Mouse (Mus musculus): ENCODE data around the gene Gm281. TPM values are rescaled to one million over a fixed set of nuclear protein-coding genes. Genes with fewer than 3 reads are reported as not detected.
A peak's percentile ranks its signal among the peaks of the same experiment; 100 is the strongest.

Gene Gm281
- polyA plus RNA-seq, 1 experiment from 2014 or later = not detected

DNA sequence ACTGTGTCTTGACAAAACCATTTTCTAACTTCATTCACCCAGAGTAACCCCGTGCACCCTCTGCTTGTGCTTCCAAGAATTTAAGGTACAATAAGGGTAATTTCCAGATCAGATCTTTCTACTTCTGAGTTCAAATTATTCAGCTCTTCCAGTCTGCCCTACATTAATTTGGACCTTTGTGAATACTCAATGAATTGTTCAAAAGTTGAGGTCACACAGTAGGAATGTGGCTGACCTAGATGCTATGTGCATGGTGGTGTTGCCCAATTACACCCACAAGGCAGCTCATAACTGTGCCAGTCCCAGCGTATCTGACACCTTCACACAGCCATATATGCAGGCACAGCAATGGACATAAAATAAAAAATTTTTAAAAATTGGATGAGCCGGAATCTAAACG, 30.4 kb upstream of the Gm281 start:
- H3K36me3 ChIP-seq (ENCODE audit: insufficient read depth, low read length) = peaks cover 21% of the 10 kb centered on the region
- no peak overlapping the region for H3K27ac ChIP-seq (ENCODE audit: low read length)
- H3K4me1 ChIP-seq (ENCODE audit: insufficient read depth, low read length) = no peaks in the 10 kb centered on the region
- H3K4me3 ChIP-seq (ENCODE audit: low read length) = no peak overlapping the region
- no peak overlapping the region for H3K9ac ChIP-seq (replicated peaks; ENCODE audit: low read length)
- no peaks in the 10 kb centered on the region for H3K27me3 ChIP-seq (ENCODE audit: insufficient read depth, low read length)
- WGBS = 96% methylated on average over 4 of the region's 4 CpGs
- no peak overlapping the region for H3K4me2 ChIP-seq (replicated peaks; ENCODE audit: low read depth, low read length)
- H3K9me3 ChIP-seq (ENCODE audit: low read length) = no peaks in the 10 kb centered on the region; the same call in 1 of the 2 replicates
- ATAC-seq (ENCODE audit: low FRiP score, low TSS enrichment) = no peak

DNA sequence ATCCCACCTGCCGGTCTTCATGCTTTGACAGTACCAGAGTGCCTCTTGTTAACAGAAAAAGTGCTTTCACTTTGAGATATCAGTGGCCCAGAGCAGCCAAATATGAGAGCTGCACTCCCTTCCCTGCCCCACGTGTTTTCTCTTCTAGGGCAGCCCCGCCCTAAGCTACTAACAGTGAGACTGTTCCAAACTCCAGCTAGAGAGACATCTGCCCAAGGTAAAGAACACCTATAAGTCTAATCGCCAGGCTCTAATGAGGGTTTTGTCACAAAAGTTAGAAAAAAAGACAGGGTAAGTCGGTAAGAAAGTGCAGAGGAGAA, 19.7 kb upstream of the Gm281 start:
- WGBS = 50% methylated on average over 5 of the region's 5 CpGs
- peaks cover 10% of the 10 kb centered on the region for H3K9me3 ChIP-seq (ENCODE audit: low read length)
- 0 out of 2 replicates have a peak overlapping the region, but pooled peaks have one; percentile 38 for H3K4me3 ChIP-seq (ENCODE audit: low read length)
- no peaks in the 10 kb centered on the region for H3K36me3 ChIP-seq (ENCODE audit: insufficient read depth, low read length)
- no peak overlapping the region for H3K9ac ChIP-seq (replicated peaks; ENCODE audit: low read length)
- H3K4me2 ChIP-seq (replicated peaks; ENCODE audit: low read depth, low read length) = peak overlapping the region; percentile 62; the same call in 1 of the 2 replicates
- H3K27me3 ChIP-seq (ENCODE audit: insufficient read depth, low read length) = no peaks in the 10 kb centered on the region
- H3K27ac ChIP-seq (ENCODE audit: low read length) = no peak overlapping the region
- no peaks in the 10 kb centered on the region for H3K4me1 ChIP-seq (ENCODE audit: insufficient read depth, low read length)
- ATAC-seq (ENCODE audit: low FRiP score, low TSS enrichment) = 0 out of 2 replicates have a peak, but pooled peaks have one; percentile 51

DNA sequence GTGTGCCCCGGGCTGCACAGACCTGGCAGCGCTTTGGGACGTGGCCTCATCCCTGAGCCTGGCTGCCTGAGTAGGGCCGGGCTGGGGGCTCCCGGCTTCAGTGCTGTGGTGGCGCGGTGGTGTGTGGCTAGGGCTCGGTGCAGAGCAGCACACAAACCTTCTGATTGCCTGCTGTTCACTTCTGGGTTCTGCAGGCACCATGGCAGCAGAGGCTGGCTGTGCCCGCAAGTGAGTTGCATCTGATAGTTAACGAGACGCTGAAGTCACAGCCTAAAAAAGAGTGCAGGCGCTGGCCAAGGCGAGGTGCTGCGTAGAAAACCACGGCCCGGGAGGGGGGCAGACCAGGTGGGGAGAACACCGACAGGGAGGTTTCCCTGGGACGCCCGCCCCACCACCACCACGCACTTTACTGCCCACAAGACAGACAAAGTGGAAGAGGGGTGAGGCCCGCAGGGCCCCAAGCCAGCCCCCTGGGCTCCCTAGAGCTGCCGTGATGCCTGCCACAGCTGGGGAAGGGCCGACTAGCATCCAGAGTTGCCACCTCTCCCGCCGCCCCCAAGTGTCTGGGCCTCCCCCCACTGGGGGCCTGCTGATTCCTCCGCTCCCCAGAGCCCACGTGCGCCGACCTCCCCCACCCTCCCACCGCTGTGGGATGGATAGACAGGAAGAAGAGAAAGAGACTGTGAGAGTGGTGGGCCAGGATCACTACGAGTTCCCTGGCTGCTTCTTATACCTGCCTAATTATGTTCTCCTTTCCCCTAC, 19.2 kb upstream of the Gm281 start:
- peak overlapping the region; percentile 47 for H3K9ac ChIP-seq (replicated peaks; ENCODE audit: low read length)
- H3K27me3 ChIP-seq (ENCODE audit: insufficient read depth, low read length) = no peaks in the 10 kb centered on the region
- peaks cover 10% of the 10 kb centered on the region for H3K9me3 ChIP-seq (ENCODE audit: low read length)
- H3K4me3 ChIP-seq (ENCODE audit: low read length) = peak overlapping the region; percentile 38
- no peak overlapping the region for H3K27ac ChIP-seq (ENCODE audit: low read length)
- ATAC-seq (ENCODE audit: low FRiP score, low TSS enrichment) = peak; percentile 73
- peak overlapping the region; percentile 62 for H3K4me2 ChIP-seq (replicated peaks; ENCODE audit: low read depth, low read length)
- H3K36me3 ChIP-seq (ENCODE audit: insufficient read depth, low read length) = no peaks in the 10 kb centered on the region
- H3K4me1 ChIP-seq (ENCODE audit: insufficient read depth, low read length) = no peaks in the 10 kb centered on the region
- whole genome bisulfite sequencing = 31% methylated on average over 31 of the region's 31 CpGs

DNA sequence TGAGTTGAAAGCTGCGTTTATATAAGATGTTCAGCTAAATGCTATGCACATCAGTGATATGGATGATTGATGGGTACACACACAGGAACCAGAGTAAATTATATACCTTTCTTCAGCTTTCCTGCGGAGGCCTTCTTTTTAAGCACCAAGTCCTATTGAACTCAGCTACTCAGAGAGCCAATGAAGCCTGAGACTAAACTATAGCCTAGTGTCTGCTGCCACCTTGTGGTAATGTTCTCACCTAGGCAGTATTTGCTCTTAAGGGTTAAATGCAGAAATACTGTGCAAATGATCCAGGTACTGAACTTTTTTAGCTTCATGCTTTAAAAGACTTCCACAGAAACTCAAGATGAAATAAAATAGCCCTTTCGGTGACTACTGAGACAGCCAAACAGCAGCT, 3.4 kb upstream of the Gm281 start:
- no peak overlapping the region for H3K27ac ChIP-seq (ENCODE audit: low read length)
- 32% methylated on average over 3 of the region's 3 CpGs for WGBS
- peak; percentile 84; the same call in 1 of the 2 replicates for ATAC-seq (ENCODE audit: low FRiP score, low TSS enrichment)
- no peaks in the 10 kb centered on the region for H3K9me3 ChIP-seq (ENCODE audit: low read length)
- H3K4me1 ChIP-seq (ENCODE audit: insufficient read depth, low read length) = no peaks in the 10 kb centered on the region
- H3K27me3 ChIP-seq (ENCODE audit: insufficient read depth, low read length) = no peaks in the 10 kb centered on the region
- H3K4me3 ChIP-seq (ENCODE audit: low read length) = no peak overlapping the region
- no peak overlapping the region for H3K4me2 ChIP-seq (replicated peaks; ENCODE audit: low read depth, low read length)
- H3K36me3 ChIP-seq (ENCODE audit: insufficient read depth, low read length) = no peaks in the 10 kb centered on the region
- H3K9ac ChIP-seq (replicated peaks; ENCODE audit: low read length) = no peak overlapping the region

DNA sequence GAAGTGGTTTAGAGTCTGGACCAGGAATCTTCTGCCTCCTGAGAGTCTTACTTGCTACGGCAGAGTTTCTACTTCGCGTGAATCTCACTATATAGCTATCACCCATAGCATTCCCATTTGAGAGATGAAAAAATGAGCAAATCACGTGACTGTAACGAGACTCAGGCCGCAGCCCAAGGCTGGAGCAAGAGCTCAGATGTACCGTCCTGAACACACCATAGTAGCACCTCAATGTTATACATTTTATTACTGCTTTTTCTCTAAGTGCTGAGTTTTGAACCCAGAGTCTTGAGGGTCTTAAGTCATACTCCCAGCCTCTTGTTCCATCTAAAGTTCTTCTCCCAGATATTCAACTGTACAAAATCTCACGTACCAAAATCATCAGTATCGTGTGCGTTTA, 2.9 kb upstream of the Gm281 start:
- Histone ChIP-seq H3K4me1 (ENCODE audit: insufficient read depth, low read length) (no peaks in the 10 kb centered on the region), H3K27me3 (ENCODE audit: insufficient read depth, low read length) (no peaks in the 10 kb centered on the region), H3K36me3 (ENCODE audit: insufficient read depth, low read length) (no peaks in the 10 kb centered on the region), H3K9ac (replicated peaks; ENCODE audit: low read length) (no peak overlapping the region), H3K4me2 (replicated peaks; ENCODE audit: low read depth, low read length) (no peak overlapping the region), H3K27ac (ENCODE audit: low read length) (no peak overlapping the region), H3K4me3 (ENCODE audit: low read length) (no peak overlapping the region), H3K9me3 (ENCODE audit: low read length) (no peaks in the 10 kb centered on the region)
- no peak for ATAC-seq (ENCODE audit: low FRiP score, low TSS enrichment)
- WGBS = 88% methylated on average over 10 of the region's 10 CpGs

DNA sequence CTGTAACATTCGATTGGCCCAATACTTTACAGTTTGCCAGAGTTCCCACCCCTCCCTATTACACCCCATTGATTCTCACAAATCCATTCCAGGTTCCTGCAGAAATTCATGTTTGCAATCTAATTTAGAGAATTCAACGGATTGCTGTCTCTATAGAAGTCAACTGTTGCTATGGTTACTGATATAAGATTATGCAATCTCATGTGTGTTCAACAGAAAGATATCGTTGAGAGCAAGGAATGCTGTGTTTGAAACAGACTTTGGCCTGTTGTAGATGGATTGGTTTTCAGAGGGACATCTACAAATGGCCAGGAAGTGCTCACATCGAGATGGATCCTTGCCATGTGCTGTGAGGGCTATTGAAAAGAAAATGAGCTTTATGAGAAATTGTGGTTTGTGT, 929 bp upstream of the Gm281 start:
- H3K9ac ChIP-seq (replicated peaks; ENCODE audit: low read length) = no peak overlapping the region
- WGBS = 86% methylated on average over 4 of the region's 4 CpGs
- no peak for ATAC-seq (ENCODE audit: low FRiP score, low TSS enrichment)
- no peak overlapping the region for H3K27ac ChIP-seq (ENCODE audit: low read length)
- H3K4me1 ChIP-seq (ENCODE audit: insufficient read depth, low read length) = no peaks in the 10 kb centered on the region
- H3K36me3 ChIP-seq (ENCODE audit: insufficient read depth, low read length) = no peaks in the 10 kb centered on the region
- no peaks in the 10 kb centered on the region for H3K9me3 ChIP-seq (ENCODE audit: low read length)
- H3K4me2 ChIP-seq (replicated peaks; ENCODE audit: low read depth, low read length) = no peak overlapping the region
- no peaks in the 10 kb centered on the region for H3K27me3 ChIP-seq (ENCODE audit: insufficient read depth, low read length)
- no peak overlapping the region for H3K4me3 ChIP-seq (ENCODE audit: low read length)

GRCm38 (mm10) chr14:13910148-13910547, 4.1 kb downstream of the Gm281 start:
- Histone ChIP-seq H3K36me3 (ENCODE audit: insufficient read depth, low read length) (no peaks in the 10 kb centered on the region), H3K4me2 (replicated peaks; ENCODE audit: low read depth, low read length) (no peak overlapping the region), H3K9ac (replicated peaks; ENCODE audit: low read length) (no peak overlapping the region), H3K9me3 (ENCODE audit: low read length) (no peaks in the 10 kb centered on the region), H3K4me1 (ENCODE audit: insufficient read depth, low read length) (no peaks in the 10 kb centered on the region), H3K27me3 (ENCODE audit: insufficient read depth, low read length) (no peaks in the 10 kb centered on the region), H3K4me3 (ENCODE audit: low read length) (no peak overlapping the region), H3K27ac (ENCODE audit: low read length) (no peak overlapping the region)
- WGBS = 96% methylated on average over 2 of the region's 2 CpGs
- no peak for ATAC-seq (ENCODE audit: low FRiP score, low TSS enrichment)

GRCm38 (mm10) chr14:13907145-13907544, 7.1 kb downstream of the Gm281 start:
- ATAC-seq (ENCODE audit: low FRiP score, low TSS enrichment) = no peak
- Histone ChIP-seq H3K9ac (replicated peaks; ENCODE audit: low read length) (no peak overlapping the region), H3K9me3 (ENCODE audit: low read length) (no peaks in the 10 kb centered on the region), H3K27ac (ENCODE audit: low read length) (no peak overlapping the region), H3K4me2 (replicated peaks; ENCODE audit: low read depth, low read length) (no peak overlapping the region), H3K4me1 (ENCODE audit: insufficient read depth, low read length) (no peaks in the 10 kb centered on the region), H3K27me3 (ENCODE audit: insufficient read depth, low read length) (no peaks in the 10 kb centered on the region), H3K4me3 (ENCODE audit: low read length) (no peak overlapping the region), H3K36me3 (ENCODE audit: insufficient read depth, low read length) (no peaks in the 10 kb centered on the region)
- 93% methylated on average over 7 of the region's 7 CpGs for WGBS

DNA sequence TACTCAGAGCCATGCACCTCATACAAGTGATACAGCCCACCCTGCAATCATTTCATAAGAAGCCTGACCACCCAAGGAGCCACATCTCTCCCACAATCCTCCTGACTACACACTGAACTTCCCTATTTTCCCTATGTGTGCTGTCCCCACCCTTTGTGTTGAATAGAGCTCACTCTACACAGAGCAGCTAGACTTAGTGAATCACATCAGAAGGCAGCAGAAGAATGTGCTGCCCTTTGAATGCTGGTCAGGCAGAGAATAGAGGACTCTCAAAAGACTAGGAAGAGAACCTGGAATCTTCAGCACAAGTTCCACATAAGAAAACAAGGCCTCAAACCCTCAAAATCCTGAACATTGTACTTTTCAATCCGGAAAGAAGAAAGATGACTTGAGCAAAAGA, 7.8 kb downstream of the Gm281 start:
- Histone ChIP-seq H3K4me2 (replicated peaks; ENCODE audit: low read depth, low read length) (no peak overlapping the region), H3K27me3 (ENCODE audit: insufficient read depth, low read length) (no peaks in the 10 kb centered on the region), H3K27ac (ENCODE audit: low read length) (no peak overlapping the region), H3K4me1 (ENCODE audit: insufficient read depth, low read length) (no peaks in the 10 kb centered on the region), H3K9ac (replicated peaks; ENCODE audit: low read length) (no peak overlapping the region), H3K9me3 (ENCODE audit: low read length) (no peaks in the 10 kb centered on the region), H3K36me3 (ENCODE audit: insufficient read depth, low read length) (no peaks in the 10 kb centered on the region), H3K4me3 (ENCODE audit: low read length) (no peak overlapping the region)
- 77% methylated on average over 1 of the region's 1 CpGs for WGBS
- ATAC-seq (ENCODE audit: low FRiP score, low TSS enrichment) = no peak

- Histone ChIP-seq H3K36me3 (ENCODE audit: insufficient read depth, low read length) (no peaks in the 10 kb centered on the region), H3K4me2 (replicated peaks; ENCODE audit: low read depth, low read length) (peak overlapping the region; percentile 86), H3K9me3 (ENCODE audit: low read length) (no peaks in the 10 kb centered on the region), H3K27ac (ENCODE audit: low read length) (no peak overlapping the region), H3K9ac (replicated peaks; ENCODE audit: low read length) (peak overlapping the region; percentile 70), H3K4me3 (ENCODE audit: low read length) (peak overlapping the region; percentile 56), H3K27me3 (ENCODE audit: insufficient read depth, low read length) (no peaks in the 10 kb centered on the region), H3K4me1 (ENCODE audit: insufficient read depth, low read length) (no peaks in the 10 kb centered on the region)
- under 1% methylated on average over 22 of the region's 22 CpGs for WGBS
- peak; percentile 84; the same call in 1 of the 2 replicates for ATAC-seq (ENCODE audit: low FRiP score, low TSS enrichment)
Observed at GRCm38 (mm10) chr14:13901611-13902067, 12.6 kb downstream of the Gm281 start.

Measured in kidney, embryonic 16.5 days (tissue).